Mouse (Mus musculus) left cerebral cortex, adult 8-10 months (tissue): ENCODE results near the gene Mst1r. TPM values are rescaled to one million over a fixed set of nuclear protein-coding genes. Genes with fewer than 3 reads are reported as not detected.
A peak's percentile ranks its signal among the peaks of the same experiment; 100 is the strongest.

Experiments
- DNase-seq, 2 experiments: peaks; one replicate each; pipeline ENCODE4 v3.0.0; 2022; ENCODE audit warnings: low spot score in 2 of 2
- total RNA-seq, 4 experiments: library from RNA; stranded (reverse); gene quantifications; 2 replicates each; pipeline ENCODE4 v1.2.4; 2022

The Mst1r gene
- total RNA-seq, 4 experiments from 2014 or later: 0.72 to 1.7 (median 1.0) TPM

DNA sequence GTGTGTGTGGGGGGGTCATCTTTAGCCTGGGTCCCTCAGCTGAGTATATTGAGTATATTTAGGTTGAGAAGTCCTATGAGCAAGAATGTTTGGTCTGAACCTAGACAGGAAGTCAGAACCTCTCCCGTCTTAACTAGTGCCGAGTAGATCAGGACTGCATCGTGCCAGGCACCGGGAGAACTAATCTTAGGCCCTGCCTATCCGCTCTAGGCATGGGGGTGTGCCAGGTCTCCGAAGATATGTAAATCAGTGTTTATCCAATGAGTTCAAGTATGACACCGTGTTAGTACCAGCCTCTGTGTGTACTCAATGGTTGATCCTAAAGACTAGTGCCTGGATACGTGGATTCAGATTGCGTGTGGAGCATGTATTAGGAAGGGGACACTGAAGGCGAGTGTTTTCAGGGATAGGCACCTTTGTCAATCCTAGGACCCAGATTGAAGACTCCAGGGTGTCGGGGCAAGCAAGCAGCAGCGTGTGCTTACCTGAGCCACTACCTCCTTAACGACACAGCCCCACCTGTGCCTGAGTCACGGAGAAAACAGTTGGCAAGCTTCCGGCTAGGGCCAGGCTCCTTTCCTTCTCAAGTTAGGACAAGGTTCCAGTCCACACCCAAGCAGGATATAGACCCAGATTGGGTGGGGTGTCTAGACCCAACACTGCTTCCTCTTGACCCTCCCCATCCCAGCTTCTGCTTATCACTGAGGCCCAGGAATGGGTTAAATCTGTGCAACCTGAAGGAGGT lies 3.5 kb downstream of the Mst1r start:
- no peak for DNase-seq

DNA sequence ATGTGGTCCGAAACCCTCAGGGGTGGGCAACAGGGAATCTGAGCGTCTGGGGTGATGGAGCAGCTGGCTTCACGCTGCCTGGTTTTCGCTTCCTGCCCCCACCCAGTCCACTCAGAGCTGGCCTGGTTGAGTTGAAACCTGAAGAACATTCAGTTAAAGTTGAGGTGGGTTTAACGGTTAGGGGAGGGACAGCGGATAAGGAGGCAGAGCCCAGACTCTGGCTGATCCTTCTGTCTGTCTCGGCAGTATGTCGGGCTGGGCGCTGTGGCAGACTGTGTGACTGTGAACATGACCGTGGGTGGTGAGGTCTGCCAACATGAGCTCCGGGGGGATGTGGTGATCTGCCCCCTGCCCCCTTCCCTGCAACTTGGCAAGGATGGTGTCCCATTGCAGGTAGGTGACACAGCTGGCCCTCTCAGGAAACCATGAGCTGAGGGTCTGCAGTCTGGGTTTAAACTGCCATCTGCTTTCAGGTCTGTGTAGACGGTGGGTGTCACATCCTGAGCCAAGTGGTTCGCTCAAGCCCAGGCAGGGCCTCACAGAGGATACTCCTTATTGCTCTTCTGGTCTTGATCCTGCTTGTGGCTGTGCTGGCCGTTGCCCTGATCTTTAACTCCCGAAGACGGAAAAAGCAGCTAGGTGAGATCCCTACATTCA lies 8.2 kb downstream of the Mst1r start:
- no peak for DNase-seq

DNA sequence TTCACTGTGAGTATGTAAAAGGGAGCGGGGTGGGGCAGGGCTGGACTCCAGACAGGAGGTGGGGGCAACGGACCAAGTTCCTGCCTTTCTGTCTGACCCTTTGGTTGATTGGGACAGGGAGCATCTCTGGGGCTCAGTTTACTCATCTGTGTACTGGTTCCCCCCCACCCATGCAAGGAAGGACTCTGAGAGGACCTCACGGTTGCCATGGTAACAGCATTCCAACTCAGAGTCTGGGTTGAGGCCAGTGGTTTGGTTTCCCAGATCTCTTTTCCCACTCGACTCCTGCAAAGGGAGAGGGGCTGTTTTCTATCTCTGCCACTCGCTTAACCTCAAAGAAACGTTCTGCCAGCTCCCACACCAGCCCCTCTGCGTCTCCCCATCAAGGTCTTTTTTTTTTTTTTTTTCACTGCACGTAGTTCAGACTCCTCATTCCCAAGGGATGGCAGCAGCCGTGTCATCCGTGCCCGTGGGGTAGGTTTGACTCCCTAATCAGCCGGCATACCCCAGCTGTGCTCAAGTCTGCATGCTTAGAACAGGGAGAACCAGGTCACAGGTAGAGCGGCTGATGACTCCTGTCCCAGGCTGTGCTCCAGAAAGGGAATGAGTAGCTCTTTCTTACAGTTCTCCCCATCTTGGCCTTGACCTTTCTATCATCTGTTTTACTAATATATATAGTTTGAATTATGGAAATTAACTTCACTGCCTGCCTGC lies 11.4 kb downstream of the Mst1r start:
- DNase-seq: peak in 1 of 2 experiments; percentile 46

DNA sequence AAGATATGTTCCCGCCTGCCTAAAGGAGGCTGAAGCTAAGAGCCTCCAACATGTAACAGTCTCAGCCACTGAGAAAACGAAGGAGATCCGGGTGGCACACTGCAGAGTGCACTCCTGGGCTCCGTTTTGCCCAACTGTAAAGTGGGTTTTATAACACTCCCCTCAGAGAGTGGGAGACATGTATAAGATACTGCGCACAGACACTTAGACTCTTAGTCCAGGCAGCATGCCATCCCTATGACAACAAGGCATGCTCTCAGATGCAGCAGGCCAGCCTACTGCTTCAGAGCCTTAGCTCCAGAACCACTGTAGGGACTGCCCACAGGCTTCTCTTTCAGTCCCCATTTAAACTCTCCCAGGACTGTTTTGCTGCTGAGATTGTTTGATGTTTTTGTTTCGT lies 12.2 kb downstream of the Mst1r start:
- DNase-seq: no peak

DNA sequence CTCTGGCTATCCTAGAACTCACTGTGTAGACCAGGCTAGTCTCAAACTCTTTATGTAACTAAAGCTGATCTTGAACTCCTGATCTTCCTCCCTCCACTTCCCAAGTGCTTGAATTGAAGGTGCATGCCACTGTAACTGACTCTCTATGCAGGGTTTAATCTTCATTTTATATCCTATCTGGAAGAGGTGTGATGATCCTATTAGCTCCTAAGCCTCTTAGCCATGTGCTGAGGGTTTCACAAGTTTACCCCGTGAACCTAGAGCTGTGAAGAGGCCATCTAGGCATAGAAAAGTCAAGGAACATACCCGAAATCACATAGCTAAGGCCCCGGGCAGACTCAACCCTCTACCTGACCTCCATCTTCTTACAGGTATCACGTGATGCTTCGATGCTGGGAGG lies 12.8 kb downstream of the Mst1r start:
- no peak for DNase-seq

DNA sequence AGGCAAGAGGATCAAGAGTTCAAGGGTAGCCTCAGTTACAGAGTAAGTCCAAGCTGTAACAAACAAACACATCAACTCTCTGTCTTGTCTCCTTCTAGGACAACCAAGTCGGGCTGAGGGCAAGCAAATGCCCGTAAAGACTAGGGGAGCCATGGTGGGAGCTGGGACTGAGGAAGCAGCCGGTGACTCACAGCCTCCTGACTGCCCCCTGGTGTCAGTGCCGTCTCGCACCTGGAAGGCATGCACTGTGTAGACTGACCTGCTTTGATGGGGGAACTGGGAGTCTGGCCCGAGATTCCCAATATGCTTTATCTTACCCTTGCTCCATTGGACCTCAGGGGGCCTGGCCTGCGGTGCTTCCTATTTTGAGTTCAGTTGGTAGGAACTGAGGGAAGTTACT lies 16.3 kb downstream of the Mst1r start:
- DNase-seq: no peak

DNA sequence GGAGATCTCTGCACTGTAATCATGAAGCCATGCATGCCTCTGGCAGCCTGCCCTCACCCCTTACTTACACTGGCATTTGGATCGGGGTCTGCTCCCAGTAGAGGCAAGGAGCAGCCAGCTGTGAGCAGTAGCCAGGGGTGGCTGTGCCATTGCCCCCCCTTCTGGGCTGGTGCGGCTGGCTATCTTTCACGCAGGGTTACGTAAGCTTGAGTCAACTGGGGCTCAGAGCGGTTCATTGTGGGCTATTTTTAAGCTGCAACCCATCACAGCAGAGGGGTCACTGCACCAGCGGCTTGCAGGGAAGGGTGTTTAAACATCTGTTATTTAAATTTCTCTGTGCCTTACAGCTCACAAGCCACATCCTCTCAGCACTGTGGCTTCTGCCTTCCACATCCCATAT lies 17.3 kb downstream of the Mst1r start:
- DNase-seq: no peak

DNA sequence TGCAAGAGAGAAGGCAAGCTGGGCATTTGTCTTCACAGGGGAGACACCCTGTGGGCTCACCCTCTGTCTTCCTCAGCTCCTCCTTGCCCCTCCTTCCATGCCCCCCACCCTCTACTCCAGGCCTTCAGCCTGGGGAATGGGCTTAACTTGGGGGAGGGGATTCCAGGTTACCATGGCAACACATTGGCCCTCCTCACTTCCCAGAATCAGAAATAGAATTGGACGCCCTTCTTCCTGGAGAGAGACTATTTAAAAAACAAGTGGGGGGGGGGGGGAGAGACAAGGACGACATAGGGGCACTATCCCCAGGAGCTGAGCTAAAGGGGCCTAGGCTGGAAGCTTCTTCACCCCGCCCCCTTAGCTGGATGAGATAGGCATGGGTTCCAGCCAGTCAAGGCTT lies 18.6 kb downstream of the Mst1r start:
- no peak for DNase-seq

DNA sequence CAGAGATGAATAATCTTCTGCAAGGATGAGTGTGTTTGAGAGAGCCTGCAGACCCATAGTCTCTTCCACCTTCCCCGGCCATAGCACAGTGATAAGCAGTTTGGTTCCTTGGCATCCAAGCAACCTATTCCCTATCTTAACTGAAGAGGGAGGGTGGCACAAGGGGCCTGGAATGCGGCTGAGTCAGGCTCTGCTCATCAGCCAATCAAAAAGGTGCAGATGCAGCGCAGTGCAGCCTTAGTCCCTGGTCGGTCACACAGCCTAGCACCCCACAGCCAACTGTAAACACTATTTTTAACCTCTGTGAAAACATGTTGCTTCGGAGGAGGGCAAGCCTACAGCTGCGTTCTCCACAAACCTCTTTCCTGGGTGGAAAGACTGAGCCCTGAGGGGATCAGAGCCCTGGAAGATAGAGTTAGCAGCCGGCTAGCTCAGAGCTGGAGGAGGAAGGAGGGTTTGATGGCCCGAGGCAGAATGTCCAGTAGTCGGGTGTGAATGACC lies 20.3 kb downstream of the Mst1r start:
- DNase-seq: no peak

DNA sequence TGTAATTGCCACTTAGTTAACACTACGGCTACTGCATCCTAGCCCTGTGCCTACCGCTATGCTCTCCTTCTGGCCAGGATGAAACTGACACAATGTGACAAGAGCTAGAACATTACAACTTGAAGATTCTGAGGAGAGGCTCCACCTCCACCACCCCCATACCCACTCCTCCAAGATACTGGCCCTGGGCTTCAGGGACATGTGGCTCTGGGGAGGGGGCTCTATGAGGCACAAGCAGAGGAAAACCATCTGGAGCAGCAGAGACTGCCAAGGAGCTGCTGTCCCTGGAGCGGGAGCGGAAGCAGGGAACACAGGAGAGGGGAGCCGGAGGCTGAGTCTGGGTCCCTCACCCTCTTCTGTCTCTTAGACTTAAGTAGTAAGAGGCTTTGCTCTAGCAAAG lies 21.1 kb downstream of the Mst1r start:
- no peak for DNase-seq

DNA sequence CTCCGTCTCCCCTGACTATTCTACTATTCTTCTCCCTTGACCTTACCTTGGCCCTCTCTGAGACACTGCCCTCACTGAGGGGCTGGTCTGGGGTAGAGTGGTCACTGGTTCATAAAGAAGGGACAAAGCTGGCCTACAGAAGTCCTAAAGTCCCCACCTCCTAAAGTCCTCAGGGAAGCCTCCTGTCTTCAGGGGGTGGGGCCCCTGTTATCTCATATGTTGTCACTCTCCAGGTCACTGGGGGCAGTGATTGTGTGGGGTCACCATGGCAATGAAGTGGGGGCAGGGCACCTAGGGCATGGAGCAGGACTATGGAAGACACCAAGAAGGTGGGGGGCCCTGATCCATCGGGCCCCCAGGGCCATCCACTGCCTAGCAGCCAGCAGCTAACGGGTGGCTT lies 21.5 kb downstream of the Mst1r start, which contains the start of gene Actl11:
Gene Actl11, plus strand, starts transcription at position 301 of the 400 bp plus-strand sequence.
- DNase-seq: no peak

DNA sequence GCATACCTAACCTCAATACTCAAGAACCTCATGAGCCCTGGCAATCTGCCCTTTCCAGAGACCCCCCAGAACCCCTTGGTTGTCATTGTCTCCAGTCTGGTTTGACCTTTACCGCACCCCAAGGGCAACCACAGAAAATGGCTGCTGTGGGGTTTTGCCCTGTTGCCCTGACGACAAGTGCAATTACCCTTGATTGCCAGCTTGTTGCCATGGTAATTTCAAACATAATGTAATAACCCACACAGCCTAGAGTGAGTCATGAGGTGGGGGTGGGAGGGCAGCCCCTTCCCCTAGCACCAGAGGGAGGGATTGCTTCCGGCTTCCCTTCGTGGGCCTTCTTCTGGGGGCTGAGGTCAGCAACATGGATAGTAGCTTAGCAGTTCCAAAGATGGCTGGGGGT lies 25.5 kb downstream of the Mst1r start:
- DNase-seq: no peak

DNA sequence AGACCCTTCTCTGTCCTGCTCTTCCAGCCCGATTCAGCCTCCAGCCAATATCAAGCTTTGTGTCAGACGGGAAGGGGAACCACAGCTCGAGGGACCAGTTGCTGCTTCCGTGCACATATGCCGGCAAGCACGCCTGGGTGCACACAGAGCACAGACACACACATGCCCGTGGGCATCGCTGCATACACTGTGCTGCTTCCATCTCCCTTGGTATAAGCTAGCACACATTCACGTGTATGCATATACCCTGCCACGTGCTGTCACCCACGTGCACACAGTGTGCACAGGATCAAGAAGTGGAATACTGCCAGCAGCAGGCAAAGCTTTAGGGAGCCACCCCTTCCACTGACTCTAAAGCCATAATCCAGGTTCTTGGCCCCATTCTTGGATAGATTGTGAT lies 27.5 kb downstream of the Mst1r start:
- peak in 1 of 2 experiments; percentile 65 for DNase-seq

DNA sequence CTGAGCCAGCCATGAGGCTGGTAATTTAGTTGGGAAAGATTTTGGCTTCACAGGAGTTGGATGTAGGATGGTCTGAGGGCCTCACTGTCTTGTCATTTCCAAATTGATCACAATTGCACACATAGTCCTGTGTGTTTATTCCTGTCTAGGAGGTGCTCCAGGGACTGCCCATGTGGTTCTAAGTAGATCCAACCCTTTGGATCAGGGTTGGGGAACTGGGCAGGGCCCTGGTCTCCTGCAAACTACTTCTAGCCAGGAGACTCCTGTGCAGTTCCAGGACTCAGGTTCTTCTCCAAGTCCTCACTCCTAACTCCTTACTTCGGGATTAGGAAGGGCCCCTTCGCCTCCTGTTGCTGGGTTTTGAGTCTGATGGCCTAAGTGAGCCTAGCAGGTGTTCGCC lies 28.7 kb downstream of the Mst1r start, which contains the start of gene Camkv:
Gene Camkv, plus strand, starts transcription at position 301 of the 400 bp plus-strand sequence.
- no peak for DNase-seq

DNA sequence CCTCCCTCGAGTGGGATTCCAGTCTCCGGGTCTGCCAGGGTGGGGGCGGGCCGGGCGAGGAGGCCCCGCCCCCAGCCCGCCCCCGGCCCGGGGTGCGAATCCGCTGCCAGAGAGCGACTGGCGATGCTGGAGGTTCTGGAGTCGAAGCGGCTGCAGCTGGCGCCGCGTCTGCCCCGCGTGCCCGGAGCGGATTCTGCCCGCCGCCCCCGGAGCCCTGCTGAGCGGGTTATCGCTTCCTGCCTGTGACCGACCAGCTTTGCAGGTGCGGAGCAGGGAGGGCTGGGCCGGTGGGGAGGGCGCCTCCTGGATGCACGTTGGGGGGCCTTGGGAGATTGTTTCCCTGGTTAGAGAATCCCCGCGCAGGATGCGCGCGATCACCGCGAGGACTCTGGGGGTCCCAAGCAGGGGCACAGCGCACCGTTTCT lies 29.1 kb downstream of the Mst1r start:
- DNase-seq: peak in 1 of 2 experiments; percentile 56

DNA sequence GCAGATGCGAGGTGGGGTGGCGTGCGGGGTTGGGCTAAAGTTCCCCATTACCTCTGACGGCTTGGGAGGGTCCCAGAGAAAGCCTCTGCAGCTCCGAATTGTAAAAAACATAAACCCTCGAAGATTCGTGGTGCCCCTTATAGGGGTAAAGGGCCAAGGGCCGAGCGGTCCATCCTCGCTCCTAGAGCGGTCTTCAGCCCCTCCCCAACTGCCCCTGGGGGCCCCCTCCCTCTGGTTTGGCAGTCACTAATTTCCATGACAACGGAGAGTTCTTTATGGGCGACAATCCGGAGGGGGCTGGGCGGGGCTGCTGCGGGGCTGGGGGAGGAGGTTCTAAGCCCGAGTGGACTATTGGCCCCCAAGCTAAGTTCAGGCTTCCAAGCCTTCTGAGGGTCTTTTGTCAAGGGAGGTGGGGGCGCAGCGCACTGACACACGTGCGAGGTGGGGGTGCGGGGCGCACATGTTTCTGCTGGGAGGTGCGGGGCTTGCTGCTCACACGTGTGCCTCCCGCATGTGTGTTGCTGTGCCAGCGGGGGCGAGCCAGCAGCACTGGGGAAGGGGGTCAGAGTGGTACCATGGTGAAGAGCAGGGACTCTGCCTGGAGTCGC lies 29.6 kb downstream of the Mst1r start:
- DNase-seq: peak in 1 of 2 experiments; percentile 67

DNA sequence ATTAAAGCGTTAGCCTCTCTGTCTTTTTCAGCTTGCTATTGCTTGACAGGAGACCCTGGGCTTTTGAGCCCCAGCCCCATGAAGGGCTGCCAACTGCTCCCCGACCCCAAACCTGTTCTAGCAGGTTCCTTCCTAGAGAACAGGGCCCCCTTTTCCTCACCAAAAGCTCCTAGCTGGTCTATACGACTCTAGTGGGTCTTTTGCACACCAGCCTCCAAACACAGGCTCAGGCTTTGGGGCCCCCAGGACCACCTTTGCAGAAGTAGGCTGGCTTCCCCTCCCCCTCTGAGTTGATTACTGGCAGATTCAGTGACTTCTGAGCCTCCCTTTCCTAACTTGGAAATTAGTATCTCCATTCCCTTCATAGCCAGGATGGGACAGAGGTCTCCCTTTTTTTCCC lies 30.2 kb downstream of the Mst1r start:
- DNase-seq: no peak

DNA sequence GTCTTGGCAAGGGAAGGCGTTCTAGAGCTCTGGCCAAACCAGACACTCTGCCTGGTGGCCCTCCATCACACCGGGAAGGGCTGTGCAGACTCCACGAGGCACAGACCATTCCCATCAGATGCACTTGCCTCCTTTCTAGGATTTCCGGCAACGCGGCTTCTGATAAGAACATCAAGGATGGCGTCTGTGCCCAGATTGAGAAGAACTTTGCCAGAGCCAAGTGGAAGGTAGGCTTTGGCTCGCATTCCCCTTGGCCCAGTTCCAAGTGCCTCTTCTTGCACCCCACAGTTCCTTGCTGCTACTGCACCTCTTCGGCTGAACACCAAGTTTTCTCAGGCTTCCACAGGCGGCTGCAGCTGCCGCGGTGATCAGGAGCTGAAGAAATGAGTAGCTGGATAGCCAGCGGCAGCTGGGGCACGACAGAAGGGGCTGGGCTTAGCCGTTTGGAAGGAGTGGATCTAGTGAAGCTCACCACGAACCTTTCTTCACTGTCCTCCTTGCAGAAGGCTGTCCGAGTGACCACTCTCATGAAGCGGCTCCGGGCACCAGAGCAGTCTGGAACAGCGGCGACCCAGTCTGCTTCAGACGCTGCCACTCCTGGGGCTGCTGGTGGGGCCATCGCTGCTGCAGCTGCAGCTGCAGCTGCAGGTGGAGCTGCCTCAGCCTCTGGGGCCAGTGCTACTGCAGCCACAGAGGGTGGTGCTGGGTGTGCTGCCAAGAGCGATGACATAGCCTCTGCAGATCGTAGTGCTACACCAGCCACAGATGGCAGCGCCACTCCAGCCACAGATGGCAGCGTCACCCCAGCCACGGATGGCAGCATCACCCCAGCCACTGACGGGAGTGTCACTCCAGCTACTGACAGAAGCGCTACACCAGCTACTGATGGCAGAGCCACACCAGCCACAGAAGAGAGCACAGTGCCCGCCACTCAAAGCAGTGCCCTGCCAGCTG lies 40.8 kb downstream of the Mst1r start:
- no peak for DNase-seq

DNA sequence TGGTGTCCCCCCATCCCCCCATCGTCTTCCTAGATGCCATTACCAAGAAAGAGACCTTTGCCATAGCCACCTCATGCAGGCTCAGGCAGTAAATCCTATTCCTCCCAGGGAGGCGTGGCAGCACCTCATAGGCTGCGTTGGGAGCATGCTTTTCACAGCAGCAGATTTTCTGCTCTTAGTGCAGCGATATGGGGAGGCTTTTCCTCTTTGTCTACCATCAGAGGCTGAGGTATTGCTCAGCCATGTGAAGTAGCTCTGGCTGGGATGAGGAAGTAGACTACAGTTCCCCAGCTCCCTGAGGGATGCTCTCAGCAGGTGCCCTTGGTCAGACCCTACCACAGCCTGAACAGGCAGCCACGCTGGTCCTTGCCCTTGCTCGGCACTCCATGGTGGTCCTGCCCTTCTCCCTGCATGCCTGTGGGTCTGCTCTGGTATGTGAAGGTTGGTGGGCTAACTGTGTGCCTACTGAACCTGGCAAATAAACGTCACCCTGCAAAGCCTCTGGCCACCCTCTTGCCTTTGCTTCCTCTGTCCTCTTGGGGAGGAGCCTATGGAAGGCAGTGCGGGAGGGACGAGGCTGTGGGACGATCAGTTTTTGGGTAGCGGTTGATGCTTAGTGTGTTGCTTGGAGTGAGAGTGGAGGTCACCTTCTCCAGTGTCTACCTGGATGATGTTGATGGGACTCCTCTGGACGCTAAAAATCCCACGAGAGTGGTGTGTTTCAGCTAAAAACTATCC lies 42.7 kb downstream of the Mst1r start:
- DNase-seq: no peak

DNA sequence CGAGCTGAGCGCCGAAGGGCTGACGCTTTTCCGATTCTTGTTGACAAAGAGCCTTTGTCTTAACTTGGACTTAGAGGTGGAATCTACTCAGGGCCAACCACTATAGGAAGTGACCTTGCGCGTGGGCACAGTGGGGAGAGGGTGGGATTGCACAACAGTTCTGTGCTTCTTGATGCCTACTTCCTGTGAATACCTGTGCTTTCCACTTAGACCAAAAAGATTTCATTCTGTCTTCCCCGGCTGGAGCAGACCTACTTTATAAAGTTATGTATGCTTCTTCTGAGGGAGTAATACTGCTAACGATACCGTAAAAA lies 43.2 kb downstream of the Mst1r start, which contains the start of gene Traip:
Gene Traip, plus strand, starts transcription at position 215 of the 314 bp plus-strand sequence.
- no peak for DNase-seq
